Comparison of ENCODE assay signal across 15 mouse cellular contexts in genomic region chr8:78719279-78720040, GRCm38 (mm10).
DNase-seq lines count a peak whose midpoint lies in the region; ATAC-seq and TF ChIP-seq lines count a peak whose summit lies in the region.
"Had no signal": no experiment of that assay in that cellular context is flagged by ENCODE, and none has a peak within 500 bp of the region (broad histone marks: within the 10 kb centered on the region; RNA-seq: fewer than 3 reads in every experiment).

No protein-coding gene starts in this region.

- no peaks in the 10 kb centered on the region for H3K9me3 ChIP-seq in heart, embryonic 15.5 days (replicated peaks)
- no peaks in the 10 kb centered on the region; the same call in 1 of the 2 replicates for H3K9me3 ChIP-seq in limb, embryonic 10.5 days (replicated peaks)
- H3K9me3 ChIP-seq: stomach, embryonic 15.5 days had no signal

- 79% methylated on average over 10 of the region's 10 CpGs for WGBS in heart, embryonic 15.5 days
- WGBS in lung, adult 2 months: 78% methylated on average over 10 of the region's 10 CpGs
- WGBS in limb, embryonic 10.5 days: 83% methylated on average over 10 of the region's 10 CpGs

- H3K27me3 ChIP-seq in heart, embryonic 15.5 days: no peaks in the 10 kb centered on the region
- H3K27me3 ChIP-seq in limb, embryonic 10.5 days (ENCODE audit: low read depth, poor library complexity, severe bottlenecking): no peaks in the 10 kb centered on the region
- H3K27me3 ChIP-seq: stomach, embryonic 15.5 days had no signal

- ATAC-seq in heart, embryonic 15.5 days (replicated peaks; ENCODE audit: insufficient number of reproducible peaks, insufficient read depth, low FRiP score, low read depth): no peak
- ATAC-seq in megakaryocyte, adult 5-6 weeks (ENCODE audit: poor library complexity, severe bottlenecking): no peak

- no peak for DNase-seq in heart, adult 18-20 months
- DNase-seq in lung, adult 2 months: no peak
- no peak for DNase-seq in lung, postnatal 25 days (ENCODE audit: low spot score)
- DNase-seq in ES-CJ7 (ENCODE audit: low read depth, low spot score): peak; percentile 67
- DNase-seq in limb, embryonic 10.5 days (ENCODE audit: low spot score): no peak
- DNase-seq in cerebellum, adult 9-10 months: no peak
- DNase-seq: adrenal gland, adult 8-10 months; cerebellum, adult 2 months; heart, postnatal 36 days; kidney, adult 9 months; right cerebral cortex, adult 18-20 months had no signal

- TF ChIP-seq POLR2A in lung, adult 2 months (IDR thresholded peaks at IDR 0.05; ENCODE audit: borderline replicate concordance, extremely low read depth, low read depth, low read length): no peak

- peaks cover 24% of the 10 kb centered on the region for H3K4me1 ChIP-seq in heart, embryonic 15.5 days (replicated peaks)
- peaks cover 16% of the 10 kb centered on the region for H3K4me1 ChIP-seq in lung, adult 2 months (ENCODE audit: control insufficient read depth, insufficient read depth, low read length)
- H3K4me1 ChIP-seq in limb, embryonic 10.5 days: peaks cover 17% of the 10 kb centered on the region

- H3K4me2 ChIP-seq in heart, embryonic 15.5 days: no peak overlapping the region
- H3K4me2 ChIP-seq: stomach, embryonic 15.5 days had no signal

- H3K27ac ChIP-seq in heart, embryonic 15.5 days: peak overlapping the region; percentile 18
- H3K27ac ChIP-seq in limb, embryonic 10.5 days: peak overlapping the region; percentile 76
- H3K27ac ChIP-seq: stomach, embryonic 15.5 days had no signal

- peak; percentile 33; the same call in 1 of the 2 replicates for TF ChIP-seq CTCF in lung, adult 2 months (IDR thresholded peaks at IDR 0.05; ENCODE audit: insufficient read depth, low read length)

- no peak overlapping the region for H3K9ac ChIP-seq in heart, embryonic 15.5 days
- H3K9ac ChIP-seq: stomach, embryonic 15.5 days had no signal

- no peaks in the 10 kb centered on the region for H3K36me3 ChIP-seq in heart, embryonic 15.5 days
- H3K36me3 ChIP-seq in limb, embryonic 10.5 days: peaks cover 7% of the 10 kb centered on the region
- H3K36me3 ChIP-seq: stomach, embryonic 15.5 days had no signal

- H3K4me3 ChIP-seq in heart, embryonic 15.5 days: no peak overlapping the region
- no peak overlapping the region for H3K4me3 ChIP-seq in lung, adult 2 months (replicated peaks; ENCODE audit: extremely low read depth, low read depth, low read length)
- H3K4me3 ChIP-seq in limb, embryonic 10.5 days: no peak overlapping the region
- H3K4me3 ChIP-seq: megakaryocyte, embryonic 14.5 days; stomach, embryonic 15.5 days had no signal
